Mouse (Mus musculus) cerebellum, adult 11 months (tissue): ENCODE results near the gene Mxd1.

Experiments
- DNase-seq: peaks from one replicate; pipeline ENCODE4 v3.0.0; 2022

Mxd1 gene

DNA sequence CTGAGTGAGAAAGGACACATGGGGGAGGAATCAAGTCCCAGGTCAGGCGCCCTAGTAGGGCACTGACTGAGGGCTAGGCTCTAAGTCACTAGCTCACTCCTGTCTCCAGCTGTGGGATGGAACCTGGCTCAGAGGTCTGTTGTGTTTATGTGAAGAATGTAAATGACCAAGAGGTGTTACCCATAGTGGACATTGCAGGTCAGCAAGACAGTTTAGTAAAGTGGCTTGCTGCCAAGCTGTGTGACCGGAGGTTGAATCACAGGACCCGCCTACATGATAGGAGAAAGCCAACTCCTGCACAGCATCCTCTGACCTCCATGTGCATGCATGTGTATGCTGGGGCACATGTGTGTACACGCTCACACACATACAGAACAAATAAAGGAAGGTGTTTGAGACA, 23.4 kb downstream of the Mxd1 start:
- no peak for DNase-seq

DNA sequence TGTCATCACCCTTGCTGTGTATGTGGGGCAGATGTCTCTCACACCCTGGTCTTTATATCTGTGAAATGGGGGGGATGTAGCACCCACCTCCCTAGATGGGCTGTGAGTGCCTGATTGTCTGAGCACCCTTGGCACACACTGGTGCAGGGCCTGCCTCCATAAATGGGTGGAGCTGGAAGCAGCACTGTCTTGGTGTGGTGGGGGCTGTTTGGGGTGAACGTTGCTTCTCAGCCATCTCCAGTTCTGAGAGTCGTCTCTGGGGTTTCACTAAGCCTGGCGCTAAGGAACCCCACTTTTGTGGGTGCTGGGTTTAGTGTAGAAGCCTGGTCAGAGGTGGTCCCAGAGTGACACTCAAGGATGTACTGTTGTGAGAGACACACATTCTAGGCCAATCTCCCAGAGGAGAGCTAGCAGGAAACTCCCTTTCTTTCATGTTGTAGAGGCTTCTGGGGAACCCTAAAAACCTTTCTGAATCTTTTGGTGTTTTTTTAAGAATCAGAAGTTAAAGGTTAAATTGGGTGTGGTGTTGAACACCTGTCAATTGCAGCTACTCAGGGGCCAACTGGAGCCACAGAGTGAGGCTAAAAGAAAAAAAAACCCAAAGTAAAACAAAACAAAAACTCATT, 24.1 kb downstream of the Mxd1 start:
- DNase-seq = no peak

DNA sequence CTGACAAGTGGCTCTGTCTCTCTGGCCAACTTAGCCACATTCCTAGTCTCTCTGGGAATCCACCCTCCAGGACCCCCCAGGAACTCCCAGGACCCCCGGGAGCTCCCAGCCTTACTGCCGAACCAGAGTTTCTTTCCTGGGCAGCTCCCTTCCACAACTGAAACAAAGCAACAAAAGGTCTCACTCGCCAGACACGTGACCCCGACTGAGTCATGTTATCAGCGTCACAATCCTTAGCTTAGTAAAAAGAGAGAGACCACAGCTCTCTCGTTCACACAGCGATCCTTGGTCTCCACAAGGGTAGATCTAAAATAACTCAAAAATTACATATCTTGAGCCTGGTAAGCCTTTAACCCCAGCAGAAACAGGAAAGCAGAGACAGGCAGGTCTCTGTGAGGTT, 27.2 kb downstream of the Mxd1 start:
- DNase-seq = no peak

DNA sequence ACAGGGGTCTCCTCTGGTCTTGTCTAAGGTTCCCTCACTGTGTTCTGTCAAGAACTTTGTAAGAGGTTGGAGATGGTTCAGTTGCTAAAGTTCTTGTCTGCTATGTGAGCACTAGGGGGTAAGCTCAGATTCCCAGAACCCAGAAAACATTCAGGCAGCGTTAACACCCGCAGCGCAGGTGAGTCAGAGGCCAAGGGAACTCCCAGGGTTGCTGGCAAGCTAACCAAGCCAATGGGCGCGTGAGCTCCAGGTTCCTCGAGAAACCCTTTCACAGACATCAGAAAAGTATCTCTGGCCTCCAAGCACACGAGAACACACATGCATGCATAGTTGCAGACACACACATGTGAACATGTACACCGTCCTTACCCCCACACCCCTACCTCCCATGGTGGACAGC, 28.2 kb downstream of the Mxd1 start:
- no peak for DNase-seq

DNA sequence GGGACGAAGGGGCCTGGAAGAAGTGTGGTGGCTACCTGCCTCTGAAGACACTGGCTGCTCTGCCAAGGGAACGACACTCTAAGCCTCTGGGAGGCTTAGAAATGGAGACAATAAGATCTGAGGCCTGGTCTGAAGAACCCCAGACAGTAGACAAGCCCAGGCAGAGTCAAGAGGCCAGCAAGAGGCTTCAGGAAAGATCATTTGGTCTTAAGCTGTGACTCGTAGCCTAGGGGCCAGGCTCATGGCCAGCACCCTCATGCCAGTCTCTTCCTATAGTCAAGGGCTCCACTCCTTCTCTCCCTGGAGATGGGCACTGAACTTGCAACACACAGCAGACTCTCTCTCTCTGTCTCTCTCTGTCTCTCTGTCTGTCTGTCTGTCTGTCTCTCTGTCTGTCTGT, 28.8 kb downstream of the Mxd1 start:
- DNase-seq = no peak

DNA sequence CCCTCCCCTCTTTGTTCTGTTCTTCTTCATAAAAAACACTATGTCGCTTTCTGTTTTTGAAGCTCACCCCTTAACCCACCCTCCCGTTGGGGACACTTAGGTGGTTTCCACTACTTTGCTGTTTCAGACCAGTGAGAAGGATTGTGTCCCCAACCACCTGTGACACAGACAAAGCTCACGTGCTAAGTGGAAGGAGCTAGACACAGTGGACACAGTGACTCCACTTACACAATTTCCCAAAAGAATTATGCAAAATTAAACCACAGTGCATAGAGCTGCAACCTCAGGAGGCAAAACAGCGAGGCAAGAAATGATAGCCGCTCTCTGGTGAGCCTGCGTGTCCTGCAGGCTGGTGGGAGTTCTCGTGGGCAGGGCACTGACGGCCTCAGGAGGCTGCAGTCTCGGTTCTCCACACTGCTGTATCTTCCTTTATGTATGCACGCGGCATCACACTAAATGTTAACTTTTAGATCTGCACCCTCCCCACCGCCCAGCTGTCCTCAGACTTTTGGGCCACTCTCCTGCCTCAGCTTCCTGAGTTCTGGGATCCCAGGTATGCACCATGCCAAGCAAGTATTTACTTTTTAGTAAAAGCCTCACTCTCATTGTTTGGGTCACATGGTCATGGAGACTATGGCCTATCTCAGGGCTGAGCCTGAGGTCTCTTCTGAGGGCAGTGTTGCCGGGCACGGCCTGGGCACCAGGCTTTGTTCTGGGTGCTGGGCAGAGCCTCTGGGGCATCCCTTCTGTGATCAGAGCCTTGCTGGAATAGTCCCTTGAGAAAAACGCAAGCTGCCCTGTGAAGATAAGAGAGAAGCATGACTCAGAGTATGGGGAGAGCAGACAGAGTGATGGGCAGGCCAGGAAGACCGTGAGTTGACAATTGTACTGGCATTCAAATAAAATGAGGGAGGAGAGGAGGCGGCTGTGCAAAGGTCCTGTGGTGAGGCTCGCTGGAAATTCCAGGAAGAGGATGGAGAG, 29.5 kb downstream of the Mxd1 start:
- no peak for DNase-seq

DNA sequence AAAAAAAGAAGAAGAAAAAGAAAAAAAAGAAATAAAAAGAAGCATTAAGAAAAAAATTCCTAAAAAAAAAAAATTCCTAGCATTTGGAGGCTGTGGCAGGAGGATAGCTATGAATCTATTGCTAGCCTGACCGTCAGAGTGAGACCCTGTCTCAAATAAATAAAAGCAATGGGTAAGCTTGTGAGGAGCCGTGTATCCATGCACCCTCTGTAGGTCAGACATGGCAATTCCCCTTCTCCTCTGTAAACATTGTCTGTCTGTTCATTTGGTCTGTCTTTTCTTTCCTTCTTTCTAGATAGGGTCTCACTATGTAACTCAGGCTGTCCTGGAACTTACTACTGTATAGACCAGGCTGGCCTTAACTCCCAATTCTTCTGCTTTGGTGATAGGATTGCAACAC, 30.5 kb downstream of the Mxd1 start:
- DNase-seq = no peak

DNA sequence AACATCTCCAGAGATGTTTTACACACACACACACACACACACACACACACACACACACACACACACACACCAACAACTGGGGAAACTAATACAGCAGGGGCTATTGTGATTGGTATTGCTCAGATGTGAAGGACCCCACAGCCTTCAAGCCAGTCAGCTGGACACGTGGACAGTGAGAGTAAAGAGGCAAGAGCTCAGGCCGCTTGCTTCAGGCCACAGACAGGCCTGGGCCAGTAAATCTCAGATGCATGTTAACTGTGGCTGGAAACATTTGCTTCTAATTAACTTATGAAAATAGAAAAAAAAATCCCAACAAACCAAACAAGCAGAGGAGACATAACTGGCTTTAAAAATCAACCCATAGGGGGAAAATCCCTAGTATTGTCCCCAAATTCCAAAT, 31.1 kb downstream of the Mxd1 start:
- DNase-seq = no peak

DNA sequence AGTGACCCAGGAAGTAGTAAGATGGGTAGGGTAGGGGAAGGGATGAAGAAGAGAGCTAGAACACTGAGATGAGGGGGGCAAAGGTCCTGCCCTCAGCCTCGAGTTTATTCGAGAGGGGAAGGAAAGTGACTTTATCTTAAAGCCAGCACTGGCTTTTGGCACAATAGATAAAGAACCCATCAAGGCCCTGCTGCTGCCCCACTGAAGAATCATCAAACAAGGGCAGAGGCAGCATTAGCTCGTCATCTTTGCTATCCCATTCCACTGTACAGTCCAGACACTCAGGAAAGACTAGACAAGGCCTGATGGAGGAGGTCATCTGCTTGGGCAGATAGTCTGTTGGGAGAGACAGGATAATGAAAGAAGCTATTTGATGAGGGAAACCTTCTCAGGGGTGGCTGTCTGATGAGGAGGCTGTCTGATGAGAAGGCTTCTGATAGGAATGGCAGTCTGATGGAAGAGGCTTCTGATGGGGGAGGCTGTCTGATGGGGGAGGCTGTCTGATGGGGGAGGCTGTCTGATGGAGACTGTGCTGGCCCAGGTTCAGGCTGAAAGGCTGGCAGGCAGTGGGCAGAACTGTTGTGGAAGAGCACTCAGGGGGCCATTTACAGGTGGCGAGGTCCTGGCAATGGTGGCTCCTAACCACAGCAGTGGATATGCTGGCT, 31.7 kb downstream of the Mxd1 start:
- DNase-seq = no peak

DNA sequence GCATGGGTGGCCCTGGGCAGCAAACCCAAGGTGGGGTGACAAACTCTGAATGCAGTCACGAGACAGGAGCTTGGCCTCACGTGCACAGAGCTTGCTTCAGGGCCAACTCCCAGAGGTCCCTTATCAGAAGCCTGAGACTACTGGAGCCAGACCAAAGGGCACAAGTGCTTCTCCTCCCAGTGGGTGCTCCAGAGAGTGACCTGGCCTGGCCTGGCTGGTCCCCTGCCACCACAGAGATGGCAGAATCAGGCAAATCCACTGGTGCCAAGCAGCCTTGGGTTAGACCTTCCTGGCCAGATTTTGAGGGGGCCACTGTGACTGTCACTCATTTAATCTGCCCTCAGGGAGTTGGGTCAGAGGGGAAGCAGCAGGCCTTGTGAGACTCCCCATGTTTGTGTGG, 32.5 kb downstream of the Mxd1 start:
- DNase-seq = no peak

DNA sequence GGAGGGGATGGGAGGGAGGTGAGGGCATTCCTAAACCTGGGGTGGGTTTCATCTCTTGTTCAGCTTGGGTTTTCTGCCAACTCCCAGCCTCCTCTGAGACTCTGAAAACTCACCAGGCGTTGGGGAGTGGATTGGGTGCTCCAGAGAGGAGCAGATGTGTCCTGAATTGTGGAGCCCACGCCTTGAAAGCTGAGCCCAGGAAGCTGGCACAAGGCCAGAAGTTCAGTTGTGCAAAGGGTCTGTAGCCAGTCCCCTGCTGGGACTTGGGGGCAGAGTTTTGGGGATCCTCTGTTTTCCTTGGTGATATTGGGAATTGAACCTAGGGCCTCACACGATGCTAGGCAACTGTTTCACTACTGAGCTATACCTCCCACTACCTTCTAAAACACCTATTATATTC, 38.8 kb downstream of the Mxd1 start:
- DNase-seq = no peak

DNA sequence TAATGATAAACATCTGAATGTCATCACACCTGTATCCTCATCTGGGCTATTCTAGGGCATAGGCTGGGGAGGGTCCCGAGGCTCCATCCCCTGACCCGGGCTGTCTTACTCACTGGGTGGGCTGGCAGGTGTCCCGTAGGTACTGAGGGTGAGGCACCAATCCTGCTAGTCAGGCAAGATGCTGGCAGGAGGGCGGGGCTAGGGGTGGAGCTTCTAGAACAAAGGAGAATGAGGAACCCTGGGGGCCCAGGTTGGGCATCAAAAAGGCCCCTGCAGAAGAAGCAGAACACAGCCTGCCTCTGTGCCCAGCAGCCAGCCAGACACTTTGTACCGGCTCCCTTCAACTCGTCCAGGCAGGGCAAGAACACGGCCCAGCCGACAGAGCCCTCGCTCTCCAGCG, 41.0 kb downstream of the Mxd1 start, which contains the start of gene Asprv1:
Gene Asprv1 (plus strand): TSS at position 219 of the 400 bp plus-strand sequence.
- DNase-seq = no peak

DNA sequence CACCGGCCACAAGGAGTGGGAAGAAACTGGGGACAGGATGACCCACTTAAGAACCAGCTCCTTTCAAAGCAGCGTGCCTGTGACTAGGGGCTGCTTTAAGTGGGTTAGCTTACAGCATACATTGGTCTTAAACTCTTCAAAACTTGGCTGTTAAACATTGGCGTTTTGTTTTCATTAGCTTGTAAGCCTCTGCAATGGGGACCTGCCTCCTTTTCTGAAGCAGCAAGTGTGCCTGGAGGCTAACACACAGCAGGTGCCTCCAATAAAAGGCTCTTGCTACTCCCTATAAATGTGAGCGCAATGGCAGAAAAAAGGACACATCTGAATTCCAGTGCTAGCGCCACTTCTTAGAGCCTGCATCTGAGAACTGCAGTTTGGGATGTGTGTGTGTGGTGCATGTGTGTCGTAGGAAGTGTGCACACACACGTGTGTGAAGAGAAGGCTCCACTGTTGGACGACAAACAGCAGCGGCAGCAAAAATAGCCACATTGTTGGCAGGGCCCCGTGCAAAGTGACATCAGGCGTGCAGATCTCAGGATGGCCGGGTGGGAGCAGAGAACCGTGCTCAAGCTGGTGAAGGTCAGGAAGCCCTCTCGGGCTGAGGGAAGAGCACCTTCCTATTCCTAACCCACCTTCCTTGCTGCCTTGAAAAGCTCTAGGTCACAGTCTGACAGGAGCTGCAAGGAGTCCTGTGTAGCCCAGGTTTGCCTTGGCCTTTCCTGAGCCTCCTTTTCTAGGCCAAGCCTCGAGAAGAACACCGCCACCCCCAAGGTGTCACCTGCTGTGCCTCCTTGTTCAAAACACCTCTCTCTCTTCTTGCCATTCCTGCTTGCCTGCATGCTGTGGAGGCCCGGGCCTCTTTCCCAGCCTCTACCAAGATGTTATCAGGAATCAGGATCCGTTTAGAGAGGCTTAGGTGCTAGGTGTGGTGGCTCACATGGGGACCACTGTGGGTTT, 44.6 kb downstream of the Mxd1 start:
- peak; percentile 34 for DNase-seq

DNA sequence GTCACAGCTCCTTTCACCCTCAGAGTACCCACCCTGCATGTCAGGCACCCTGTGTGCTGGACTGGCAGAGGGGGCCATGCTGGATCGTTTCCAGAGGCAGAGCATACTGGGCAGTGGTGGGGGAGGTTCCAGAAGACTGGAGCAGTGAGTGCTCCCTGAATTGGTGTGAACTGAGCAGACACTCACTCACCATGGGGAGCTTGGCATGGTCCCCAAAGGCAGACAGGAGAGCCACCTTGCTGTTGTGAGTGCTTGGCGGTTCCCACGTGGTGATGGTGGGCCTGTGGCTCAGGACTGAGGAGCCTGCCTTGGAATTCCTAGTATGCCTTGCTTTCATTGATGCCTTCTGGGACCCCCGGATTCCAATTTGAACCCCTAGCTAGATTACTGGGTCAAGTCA, 45.8 kb downstream of the Mxd1 start:
- no peak for DNase-seq

DNA sequence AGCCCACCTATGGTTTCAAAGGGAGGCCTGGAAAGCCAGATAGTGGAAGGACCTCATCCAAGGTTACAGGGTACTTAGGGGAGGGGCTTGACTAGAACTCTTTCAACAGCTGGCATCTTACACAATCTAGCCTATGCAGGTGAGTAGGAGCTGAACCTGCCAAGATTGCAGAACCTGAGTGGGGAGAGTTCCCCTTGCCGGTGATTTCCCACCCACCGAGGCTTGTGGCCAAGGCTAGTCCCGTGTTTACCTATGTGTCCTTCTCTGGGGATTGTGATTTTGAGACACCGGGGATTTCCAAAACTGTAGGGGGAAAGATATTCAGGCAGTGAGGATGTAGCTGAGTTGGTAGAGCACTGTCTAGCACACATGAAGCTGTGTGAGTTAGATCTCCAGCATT, 53.7 kb downstream of the Mxd1 start:
- no peak for DNase-seq

DNA sequence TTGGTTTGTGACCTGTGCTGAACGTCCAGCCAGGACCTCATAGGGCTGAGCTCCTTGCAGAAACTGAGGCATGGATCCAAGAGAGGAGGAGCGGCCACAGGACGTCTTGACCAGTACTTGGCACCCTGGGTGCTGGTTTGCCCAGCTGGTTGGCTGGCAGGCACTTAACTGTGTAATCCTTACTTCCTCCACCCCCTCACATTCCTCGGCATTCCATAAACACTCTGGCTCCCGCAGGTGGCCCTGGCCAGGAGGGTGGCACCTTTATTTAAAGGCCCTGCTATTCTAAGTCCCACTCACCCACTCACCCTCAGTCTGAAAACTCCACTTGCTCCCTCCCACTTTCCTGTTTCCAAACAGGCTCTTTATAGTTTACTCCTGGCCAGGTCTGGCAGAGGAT, 58.2 kb downstream of the Mxd1 start:
- DNase-seq = no peak

DNA sequence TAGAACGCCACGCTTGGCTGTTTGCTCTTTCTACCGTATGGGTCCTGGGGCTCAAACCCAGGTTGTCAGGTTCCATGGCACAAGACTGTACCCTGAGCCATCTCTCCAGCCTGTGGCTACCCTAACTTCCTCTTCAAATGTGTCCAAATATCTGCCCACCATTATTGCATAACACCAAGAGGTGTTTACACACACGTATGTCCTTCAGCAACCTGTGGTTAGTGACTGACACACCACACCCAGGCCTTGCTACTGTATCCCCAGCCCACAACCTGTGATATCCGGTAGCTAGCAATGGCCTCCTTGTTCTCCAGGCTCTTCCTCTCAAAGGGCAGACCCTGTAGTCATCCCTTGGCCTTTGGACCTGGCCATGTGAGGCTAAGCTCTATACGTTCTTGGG, 59.7 kb downstream of the Mxd1 start:
- no peak for DNase-seq

DNA sequence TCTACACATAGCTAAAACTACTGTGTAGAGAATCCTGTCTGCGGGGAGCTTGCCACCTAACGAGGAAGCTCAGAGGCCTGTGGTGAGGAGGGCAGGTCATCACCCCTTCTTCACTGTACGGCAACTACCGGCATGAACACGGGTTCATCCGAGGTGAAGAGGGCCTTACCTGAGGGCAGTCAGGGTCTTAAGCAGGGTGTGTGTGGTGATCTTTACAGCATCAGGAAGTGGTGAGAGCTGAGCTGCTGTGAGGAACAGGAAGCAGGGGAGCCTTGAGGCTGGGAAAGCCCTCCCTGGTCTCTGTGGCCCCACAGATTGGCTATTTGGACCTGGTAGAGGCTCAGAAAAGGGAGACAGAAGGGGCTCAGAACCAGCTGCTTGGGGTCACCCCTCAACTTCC, 61.5 kb downstream of the Mxd1 start:
- DNase-seq = no peak

DNA sequence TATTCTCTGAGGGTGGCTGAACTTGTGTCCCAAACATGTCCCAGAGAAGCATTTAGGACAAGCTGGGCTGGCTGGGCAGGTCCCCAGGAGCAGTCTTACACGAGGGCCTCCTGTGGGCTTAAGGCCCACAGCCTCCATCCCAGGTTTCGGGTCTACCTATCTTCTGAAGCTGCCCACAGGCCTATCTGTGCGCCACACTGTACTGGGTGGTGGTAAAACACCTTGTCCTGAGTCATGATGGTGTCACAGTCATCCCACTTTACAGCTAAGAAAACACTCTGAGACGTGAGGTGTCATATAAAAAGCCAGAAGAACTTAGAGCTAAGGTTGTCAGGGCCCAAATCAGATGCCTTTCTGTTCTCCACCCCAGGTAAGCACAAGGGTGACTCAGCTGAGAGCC, 62.7 kb downstream of the Mxd1 start:
- DNase-seq = no peak

DNA sequence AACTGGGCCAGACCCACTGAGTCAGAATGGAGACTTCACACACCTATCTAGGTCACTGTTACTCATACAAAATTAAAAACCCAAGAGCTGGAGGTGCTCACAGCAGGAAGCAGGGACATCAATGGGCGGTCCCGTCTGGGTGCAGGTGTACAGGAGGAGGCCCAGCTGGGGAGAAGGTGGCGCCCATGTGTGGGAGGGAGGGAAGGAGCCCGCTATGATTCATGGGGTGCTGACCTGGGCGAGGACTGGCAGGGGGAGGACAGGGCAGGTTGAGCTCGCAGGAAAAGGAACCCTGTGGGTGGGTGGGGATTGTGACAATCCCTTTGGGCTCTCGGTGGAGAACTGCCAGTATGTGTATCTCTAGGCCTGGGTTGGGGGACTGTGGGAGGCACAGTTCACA, 63.7 kb downstream of the Mxd1 start:
- DNase-seq = no peak

DNA sequence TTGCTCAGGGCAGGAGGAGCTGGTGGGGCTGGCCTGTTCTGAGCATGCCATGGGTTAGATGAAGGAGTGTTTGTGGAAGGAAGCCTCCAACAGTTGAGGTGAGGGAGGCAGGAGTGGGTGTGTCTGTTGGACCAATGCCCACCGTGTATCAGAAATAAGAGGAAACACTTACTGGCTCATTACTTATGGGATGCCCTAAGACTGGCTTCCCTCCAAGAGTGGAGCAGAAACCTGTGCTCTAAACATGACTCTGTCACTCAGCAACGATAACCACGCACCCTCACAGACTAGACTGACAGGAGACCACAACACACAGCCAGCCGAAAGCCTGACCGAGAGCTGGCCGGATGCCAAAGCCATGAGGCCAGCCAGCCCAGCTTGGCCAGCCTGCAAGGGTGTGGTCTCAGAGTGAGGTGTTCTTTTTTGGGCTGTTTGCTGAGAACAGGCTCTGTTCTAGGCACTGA, 69.0 kb downstream of the Mxd1 start:
- no peak for DNase-seq

DNA sequence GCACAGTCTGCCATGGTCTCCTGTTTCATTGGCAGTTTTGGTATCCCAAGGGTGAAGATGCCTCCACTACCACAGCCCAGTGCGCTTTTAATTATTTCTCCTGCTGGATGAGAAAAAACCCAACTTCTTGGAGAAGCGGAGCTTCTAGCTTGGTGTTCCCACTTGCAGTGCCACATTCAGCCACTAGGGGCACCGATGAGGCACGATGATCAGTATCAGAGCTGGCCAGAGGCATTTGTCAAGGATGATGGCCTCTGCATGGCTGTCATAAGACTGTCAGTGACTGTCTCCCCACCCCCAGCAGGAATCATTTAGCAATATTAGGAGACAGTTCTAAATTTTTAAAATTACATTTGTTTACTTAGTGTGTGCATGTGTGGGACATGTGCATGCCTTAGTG, 69.8 kb downstream of the Mxd1 start:
- peak; percentile 77 for DNase-seq

DNA sequence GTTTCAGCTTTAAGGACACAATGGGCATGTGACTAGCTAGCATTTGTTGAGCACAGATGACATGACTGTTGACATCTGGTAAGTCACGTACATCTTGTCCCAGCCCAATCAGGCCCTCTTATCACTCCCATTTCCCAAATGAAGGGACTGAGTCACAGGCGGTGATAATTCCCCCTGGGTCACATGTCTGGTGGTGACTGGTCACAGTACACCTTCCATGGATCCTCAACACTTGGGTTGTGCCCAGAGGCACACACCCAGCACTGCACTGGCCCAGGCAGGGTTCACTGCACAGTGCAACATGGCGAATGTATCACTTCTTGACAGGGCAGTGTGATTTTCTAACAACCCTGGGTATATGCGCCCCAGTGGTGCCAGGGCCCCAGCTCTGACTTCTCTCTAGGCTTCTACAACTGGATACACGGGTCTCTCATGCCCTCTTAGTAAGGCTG, 70.2 kb downstream of the Mxd1 start:
- DNase-seq = no peak
